17 mouse cellular contexts compared by ENCODE assay signal in genomic region chr1:92170616-92171235, GRCm38 (mm10). TPM values are rescaled to one million over a fixed set of nuclear protein-coding genes. Genes with fewer than 3 reads are reported as not detected.
DNase-seq lines count a peak whose midpoint lies in the region; ATAC-seq lines count a peak whose summit lies in the region.
"Had no signal": no experiment of that assay in that cellular context is flagged by ENCODE, and none has a peak within 500 bp of the region (broad histone marks: within the 10 kb centered on the region; RNA-seq: fewer than 3 reads in every experiment).

No protein-coding gene starts in this region.

- no peak overlapping the region for H3K4me2 ChIP-seq in kidney, embryonic 16.5 days (replicated peaks; ENCODE audit: low read depth, low read length)
- H3K4me2 ChIP-seq: forebrain, embryonic 15.5 days; heart, embryonic 15.5 days; lung, embryonic 14.5 days had no signal

- 86% methylated on average over 5 of the region's 5 CpGs for WGBS in kidney, embryonic 16.5 days

- H3K27me3 ChIP-seq in kidney, embryonic 16.5 days (ENCODE audit: insufficient read depth, low read length), result no peaks in the 10 kb centered on the region
- H3K27me3 ChIP-seq: forebrain, embryonic 15.5 days; heart, embryonic 15.5 days had no signal

- H3K9ac ChIP-seq in kidney, embryonic 16.5 days (replicated peaks; ENCODE audit: low read length), result no peak overlapping the region
- H3K9ac ChIP-seq: forebrain, embryonic 15.5 days; heart, embryonic 15.5 days; lung, embryonic 14.5 days had no signal

- no peaks in the 10 kb centered on the region for H3K36me3 ChIP-seq in kidney, embryonic 16.5 days (ENCODE audit: insufficient read depth, low read length)
- H3K36me3 ChIP-seq: forebrain, embryonic 15.5 days; heart, embryonic 15.5 days had no signal

- H3K27ac ChIP-seq in kidney, embryonic 16.5 days (ENCODE audit: low read length), result no peak overlapping the region
- H3K27ac ChIP-seq: forebrain, embryonic 15.5 days; heart, embryonic 15.5 days; stomach, postnatal 0 days had no signal

- ATAC-seq in frontal cortex, adult (ENCODE audit: low TSS enrichment), result peak; percentile 84
- no peak for ATAC-seq in kidney, embryonic 16.5 days (ENCODE audit: low FRiP score, low TSS enrichment)
- ATAC-seq in monocyte, adult 5-6 weeks (replicated peaks; ENCODE audit: insufficient number of reproducible peaks, low FRiP score, low TSS enrichment, poor library complexity, severe bottlenecking), result no peak
- ATAC-seq: forebrain, embryonic 15.5 days; intestine, embryonic 16.5 days had no signal

- no peak overlapping the region for H3K4me3 ChIP-seq in kidney, embryonic 16.5 days (ENCODE audit: low read length)
- H3K4me3 ChIP-seq: forebrain, embryonic 15.5 days; heart, embryonic 15.5 days; megakaryocyte, embryonic 14.5 days had no signal

- no peak for DNase-seq in frontal cortex, postnatal 10 days (ENCODE audit: low spot score in 2 of 2)
- DNase-seq in R1 (ENCODE audit: low read depth, low spot score), result peak; percentile 16
- peak; percentile 83 for DNase-seq in cerebellum, postnatal 10 days
- DNase-seq in left cerebral cortex, adult 9 months (ENCODE audit: low spot score in 2 of 2), result peak; percentile 33 to 58
- no peak for DNase-seq in lung, postnatal 25 days (ENCODE audit: low spot score)
- DNase-seq: gastrocnemius, postnatal 36 days; kidney, postnatal 14 days; lung, embryonic 14.5 days; spleen, adult 18-20 months had no signal

- H3K9me3 ChIP-seq in kidney, embryonic 16.5 days (ENCODE audit: low read length), result no peaks in the 10 kb centered on the region
- H3K9me3 ChIP-seq: forebrain, embryonic 15.5 days; heart, embryonic 15.5 days; megakaryocyte, embryonic 14.5 days had no signal

- H3K4me1 ChIP-seq in kidney, embryonic 16.5 days (ENCODE audit: insufficient read depth, low read length), result peaks cover 29% of the 10 kb centered on the region

RNA-seq across cellular contexts. Expression of gene Hdac4, which starts 24.8 kb away (rescaled TPM):
- polyA plus RNA-seq in kidney, embryonic 16.5 days (2015; fragmentation: Nextera tagmentation; extraction: Ambion mirVana), result 17.7 and 19.8 TPM in 2 replicates
- total RNA-seq in monocyte, adult 5-6 weeks (2017), result 13.8 to 21.8 TPM (median 13.9 TPM) in 3 replicates

Comparison
In these comparisons a context has a peak if more than half of its experiments do, and no peak if none do; other contexts are left out.
1. DNase-seq: peak in R1 (single experiment), cerebellum, postnatal 10 days (2 of 2) and left cerebral cortex, adult 9 months (2 of 2); none in frontal cortex, postnatal 10 days (0 of 2) and lung, postnatal 25 days (single experiment).